Mouse (Mus musculus): Measurements from ENCODE around the gene Zfp42.
"Not testable (repeated sequence)": the region's sequence is repeated elsewhere in the genome, so short reads cannot be mapped to it uniquely, and the experiment has no call there.

The Zfp42 gene

DNA sequence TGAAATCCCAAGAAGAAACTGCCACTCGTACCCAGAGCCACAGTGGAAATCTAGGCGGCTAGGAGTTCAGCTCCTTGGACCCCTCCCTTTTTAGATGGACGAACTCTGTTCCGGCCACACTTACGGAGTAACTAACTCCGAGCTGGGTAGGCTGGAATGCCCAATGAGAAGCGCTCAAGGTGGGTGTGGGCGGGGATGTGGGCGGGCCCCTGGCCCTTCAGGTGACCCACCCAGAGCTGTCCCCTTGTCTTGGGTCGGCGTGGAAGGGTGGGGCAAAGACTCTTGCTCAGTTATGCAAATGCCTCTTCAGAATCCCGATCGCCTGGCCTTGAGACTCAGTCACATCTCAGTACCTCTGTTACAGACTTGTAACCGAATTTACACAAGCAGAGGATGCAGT, at the start of gene Zfp42:
TSS of gene Zfp42 (minus strand) at position 85 of the 400 bp plus-strand sequence.
- no peak for DNase-seq (ENCODE audit: low spot score)

GRCm38 (mm10) chr8:43356069-43356770, 49.4 kb upstream of the Zfp42 start:
- DNase-seq (ENCODE audit: low spot score) = no peak

DNA sequence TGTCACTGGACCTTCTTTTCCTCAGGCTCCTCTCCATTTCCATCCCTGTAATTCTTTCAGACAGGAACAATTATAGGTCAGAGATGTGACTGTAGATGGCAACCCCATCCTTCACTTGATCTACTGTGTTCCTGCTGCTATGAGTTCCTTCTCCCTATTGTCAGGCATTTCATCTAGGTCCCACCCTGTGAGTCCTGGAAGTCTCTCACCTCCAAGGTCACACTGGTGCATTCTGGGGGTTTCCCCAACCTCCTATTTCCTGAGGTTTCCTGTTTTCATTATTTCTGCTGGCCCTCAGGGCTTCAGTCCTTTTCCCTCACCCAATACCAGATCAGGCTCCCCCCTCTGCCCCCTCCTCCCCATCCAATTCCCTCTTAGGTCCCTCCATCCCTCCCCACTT, 45.5 kb upstream of the Zfp42 start:
- DNase-seq (ENCODE audit: low spot score) = not testable (repeated sequence)

- no peak for DNase-seq (ENCODE audit: low spot score)
Observed at GRCm38 (mm10) chr8:43338555-43338954, 31.8 kb upstream of the Zfp42 start.

GRCm38 (mm10) chr8:43333465-43333864, 26.7 kb upstream of the Zfp42 start:
- DNase-seq (ENCODE audit: low spot score) = no peak

DNA sequence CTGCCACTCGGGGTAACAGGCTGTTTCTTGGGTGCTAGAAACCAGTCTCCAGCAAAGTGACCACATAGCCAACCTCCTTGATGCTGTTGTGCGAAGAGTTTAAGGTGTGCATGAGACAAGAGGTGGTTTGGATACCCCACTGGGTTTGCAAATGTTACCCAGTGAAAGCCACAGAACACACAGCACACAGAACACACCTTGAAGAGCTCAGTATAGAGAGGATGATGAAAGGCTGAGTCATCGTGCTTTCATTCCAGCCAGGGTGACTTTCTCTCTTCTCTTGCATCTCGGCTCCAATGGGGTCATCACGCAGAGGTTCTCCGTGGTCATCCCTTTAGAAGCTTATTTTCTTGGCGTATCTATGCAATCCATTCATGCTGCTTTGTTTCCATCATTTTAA, 24.9 kb upstream of the Zfp42 start:
- no peak for DNase-seq (ENCODE audit: low spot score)

DNA sequence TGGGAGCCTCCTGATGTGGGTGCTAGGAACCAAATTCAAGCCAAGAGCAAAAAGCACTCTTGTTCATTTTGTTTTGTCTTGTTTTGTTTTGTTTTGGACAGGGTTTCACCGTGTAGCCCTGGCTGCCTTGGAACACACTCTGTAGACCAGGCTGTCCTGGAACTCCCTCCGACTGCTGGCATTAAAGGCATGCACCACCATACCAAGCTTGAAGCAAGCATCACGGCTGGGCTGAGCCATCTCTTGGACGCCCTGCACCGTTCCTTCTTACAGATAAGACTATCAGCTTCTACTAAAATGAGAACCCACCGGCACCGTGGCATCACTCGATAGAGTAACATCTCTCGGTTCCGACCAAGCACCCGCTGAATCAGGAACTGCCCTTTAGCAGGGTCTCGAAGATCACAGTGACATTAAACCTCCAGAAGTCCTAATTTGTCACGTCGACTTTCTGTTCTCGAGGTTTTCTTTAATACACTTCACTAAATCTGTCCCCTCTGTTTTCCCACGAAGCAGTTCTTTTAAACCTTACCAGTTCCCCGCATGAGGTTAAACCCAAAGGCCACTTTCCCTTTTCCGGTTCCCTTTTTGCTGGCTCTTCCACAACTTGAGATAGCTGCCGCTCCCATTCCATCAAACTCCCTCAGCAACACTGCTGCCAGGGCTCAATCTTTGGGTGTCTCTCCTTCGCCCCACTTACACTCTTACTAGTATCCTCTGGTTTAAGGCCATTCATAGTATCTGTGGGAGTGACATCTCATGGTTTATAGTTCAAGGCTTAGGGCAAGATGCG, 23.3 kb upstream of the Zfp42 start:
- no peak for DNase-seq (ENCODE audit: low spot score)

- no peak for DNase-seq (ENCODE audit: low spot score)
Observed at GRCm38 (mm10) chr8:43328666-43329065, 21.9 kb upstream of the Zfp42 start.

DNA sequence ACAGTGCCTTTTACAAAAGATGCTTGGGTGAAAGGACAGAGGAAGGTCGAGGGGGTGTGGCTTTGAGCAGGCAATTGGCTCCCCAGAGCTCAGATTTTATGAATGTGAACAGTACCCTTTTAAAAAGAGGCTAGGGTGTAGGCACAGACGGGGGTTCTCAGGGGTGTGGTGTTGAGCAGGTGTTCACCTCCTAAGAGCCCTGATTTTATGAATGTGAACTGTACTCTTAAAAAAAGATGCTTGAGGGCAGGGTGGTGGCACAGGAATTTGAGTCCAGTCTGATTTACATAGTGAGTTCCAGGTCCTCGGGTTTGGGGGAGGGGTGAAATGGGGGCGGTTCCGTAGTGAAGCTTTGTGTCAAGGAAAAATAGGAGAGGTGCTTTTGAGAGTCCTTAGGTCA, 14.0 kb upstream of the Zfp42 start:
- no peak for DNase-seq (ENCODE audit: low spot score)

DNA sequence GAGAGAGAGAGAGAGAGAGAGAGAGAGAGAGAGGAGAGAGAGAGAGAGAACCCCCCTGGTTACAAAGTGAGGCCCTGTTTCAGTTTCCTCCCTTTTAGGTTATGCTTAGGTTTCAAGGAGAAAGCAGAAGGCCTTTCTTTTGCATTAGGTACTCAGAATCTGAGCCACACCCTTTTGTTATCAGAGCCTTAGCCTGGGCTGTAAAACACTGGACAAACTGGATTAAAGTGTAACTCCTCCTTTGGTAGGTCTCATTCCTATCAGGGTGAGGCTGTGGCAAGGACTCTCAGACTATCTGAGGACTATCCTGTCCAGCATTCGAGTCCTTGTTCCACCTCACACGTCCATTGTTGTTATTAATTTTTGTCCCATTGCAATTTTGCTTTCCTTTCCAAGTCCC, 1.4 kb upstream of the Zfp42 start:
- DNase-seq (ENCODE audit: low spot score) = no peak

- no peak for DNase-seq (ENCODE audit: low spot score)
Observed at GRCm38 (mm10) chr8:43305676-43306075, 1.1 kb downstream of the Zfp42 start.

GRCm38 (mm10) chr8:43299796-43300195, 7.0 kb downstream of the Zfp42 start:
- no peak for DNase-seq (ENCODE audit: low spot score)

GRCm38 (mm10) chr8:43295826-43296225, 11.0 kb downstream of the Zfp42 start:
- DNase-seq (ENCODE audit: low spot score) = no peak

GRCm38 (mm10) chr8:43294191-43294590, 12.6 kb downstream of the Zfp42 start:
- DNase-seq (ENCODE audit: low spot score) = no peak

GRCm38 (mm10) chr8:43290424-43291111, 16.2 kb downstream of the Zfp42 start:
- no peak for DNase-seq (ENCODE audit: low spot score)

GRCm38 (mm10) chr8:43289781-43290180, 17.0 kb downstream of the Zfp42 start:
- DNase-seq (ENCODE audit: low spot score) = no peak

DNA sequence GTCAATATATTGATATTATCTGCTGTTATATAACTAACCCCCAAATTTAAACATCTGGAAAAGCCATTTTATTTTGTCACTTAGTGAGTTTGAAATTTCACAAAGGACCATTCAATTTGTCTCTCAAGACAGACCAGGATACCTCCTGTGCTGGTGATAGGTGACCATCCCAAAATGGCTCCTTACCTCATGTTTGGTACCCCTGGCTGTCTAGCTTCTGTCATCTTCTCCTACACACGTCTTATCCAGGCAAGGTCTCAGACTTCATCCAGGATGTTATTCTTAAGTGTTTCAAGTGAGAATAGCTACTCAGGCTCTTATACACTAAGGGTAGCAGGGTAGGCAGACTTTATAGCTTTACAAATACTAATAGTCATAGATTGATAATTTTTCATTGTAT, 17.9 kb downstream of the Zfp42 start:
- no peak for DNase-seq (ENCODE audit: low spot score)

DNA sequence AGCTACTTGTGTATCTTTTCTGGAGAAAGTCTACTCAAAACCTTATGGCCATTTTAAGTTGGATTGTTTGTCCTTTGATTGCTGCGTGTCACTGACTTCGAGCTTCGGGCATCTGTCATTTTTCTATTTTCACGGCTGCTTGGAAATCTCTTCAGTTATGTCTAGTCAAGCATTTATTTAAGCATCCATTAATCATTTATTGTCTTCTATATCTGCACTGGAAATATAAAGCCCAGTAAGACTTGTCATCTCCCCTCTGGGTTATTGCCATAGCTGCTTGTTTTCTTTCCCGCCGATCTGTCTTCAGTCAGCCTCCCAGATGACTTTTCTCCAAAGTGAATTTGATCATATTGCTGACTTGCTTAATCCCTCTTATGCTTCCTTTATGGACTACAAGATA, 19.3 kb downstream of the Zfp42 start:
- no peak for DNase-seq (ENCODE audit: low spot score)

GRCm38 (mm10) chr8:43283231-43283630, 23.5 kb downstream of the Zfp42 start:
- no peak for DNase-seq (ENCODE audit: low spot score)

- no peak for DNase-seq (ENCODE audit: low spot score)
Observed at GRCm38 (mm10) chr8:43278397-43278796, 28.4 kb downstream of the Zfp42 start.

DNA sequence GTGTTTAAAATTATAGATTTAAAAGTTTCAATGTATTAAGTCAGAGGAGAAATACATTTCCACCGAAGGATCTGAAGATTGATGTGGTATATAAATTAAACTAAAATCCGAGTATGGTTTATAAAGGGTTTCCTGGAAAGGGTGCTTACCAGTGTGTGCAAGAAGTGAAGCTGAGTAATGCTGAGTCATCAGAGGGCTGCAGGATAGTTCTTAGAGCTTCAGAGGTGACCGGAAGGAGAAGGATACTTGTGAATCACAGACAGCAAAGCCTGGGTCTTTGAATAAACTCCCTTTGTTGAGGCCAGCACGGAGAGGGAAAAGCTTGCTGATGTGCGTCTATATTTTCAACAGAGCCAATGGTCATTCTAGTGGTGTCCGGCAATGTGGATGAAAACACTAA, 45.8 kb downstream of the Zfp42 start:
- no peak for DNase-seq (ENCODE audit: low spot score)

DNA sequence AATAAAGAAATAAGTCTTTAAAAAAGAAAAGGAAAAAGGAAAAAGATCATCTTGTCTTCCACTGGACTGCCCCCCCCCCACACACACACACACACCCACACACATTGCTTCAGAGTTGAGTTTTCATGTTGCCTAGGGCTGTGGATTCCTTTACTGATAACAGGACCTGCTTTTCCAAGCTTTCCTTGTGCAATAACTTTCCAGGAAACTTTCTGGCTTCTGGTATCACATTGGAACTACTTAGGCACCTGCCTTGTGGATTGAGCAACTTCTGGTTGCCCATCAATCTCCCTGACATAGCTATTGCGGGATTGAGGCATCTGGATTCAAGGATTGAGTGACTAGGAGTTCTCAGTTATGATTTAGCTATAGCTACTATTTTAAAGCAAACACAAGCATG, 48.9 kb downstream of the Zfp42 start:
- no peak for DNase-seq (ENCODE audit: low spot score)

GRCm38 (mm10) chr8:43255695-43256094, 51.1 kb downstream of the Zfp42 start:
- no peak for DNase-seq (ENCODE audit: low spot score)

All from ovary, postnatal 10 days (tissue).